Mouse (Mus musculus): ENCODE measurements at regions not wholly inside any gene's neighbourhood (a gene's known extent, or its start where the extent isn't known, plus 50 kb on each side); places are given as distances from the start of the nearest gene placed in this dataset.
"Not testable (repeated sequence)": the region's sequence is repeated elsewhere in the genome, so short reads cannot be mapped to it uniquely, and the experiment has no call there.

DNA sequence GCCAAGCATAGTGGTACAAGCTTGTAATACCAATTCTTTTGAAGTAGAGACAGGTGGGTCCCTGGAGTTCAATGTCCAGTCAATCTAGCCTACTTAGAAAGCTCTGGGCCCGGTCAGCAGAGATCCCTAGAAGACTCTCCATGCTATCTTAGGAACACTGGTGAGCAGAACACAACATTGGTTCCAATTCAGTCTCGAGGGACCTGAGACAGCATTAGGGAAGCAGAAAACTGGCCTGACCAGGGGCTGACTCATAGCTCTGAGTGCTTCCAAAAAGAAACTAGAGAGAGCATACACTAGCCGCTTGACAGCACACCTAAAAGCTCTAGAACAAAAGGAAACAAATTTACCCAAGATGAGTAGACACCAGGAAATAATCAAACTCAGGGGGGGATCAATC, 484.6 kb upstream of the Arid1b start:
- 69% methylated on average over 3 of the region's 3 CpGs for WGBS
- no peak for DNase-seq (ENCODE audit: low read depth, low spot score)

DNA sequence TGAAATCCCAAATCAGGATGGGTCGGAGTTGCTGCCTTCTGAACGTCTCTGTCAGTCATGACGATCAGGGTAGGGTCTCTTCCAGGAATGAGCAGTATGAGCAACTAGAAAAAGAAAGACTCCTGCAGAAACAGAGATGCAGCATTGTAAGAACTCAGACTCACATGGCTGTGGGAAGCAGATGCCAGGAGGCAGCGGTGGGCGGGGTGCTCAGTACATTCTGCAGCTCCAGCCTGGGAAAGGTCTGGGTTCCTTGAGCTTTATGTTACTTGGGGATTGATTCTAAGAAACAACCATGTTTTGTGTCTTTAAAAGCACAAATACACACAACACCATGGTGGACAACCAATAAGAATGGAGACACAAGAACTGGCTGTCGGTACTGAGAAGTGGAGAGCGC, 478.0 kb upstream of the Arid1b start:
- WGBS = 82% methylated on average over 7 of the region's 7 CpGs
- DNase-seq (ENCODE audit: low read depth, low spot score) = no peak

DNA sequence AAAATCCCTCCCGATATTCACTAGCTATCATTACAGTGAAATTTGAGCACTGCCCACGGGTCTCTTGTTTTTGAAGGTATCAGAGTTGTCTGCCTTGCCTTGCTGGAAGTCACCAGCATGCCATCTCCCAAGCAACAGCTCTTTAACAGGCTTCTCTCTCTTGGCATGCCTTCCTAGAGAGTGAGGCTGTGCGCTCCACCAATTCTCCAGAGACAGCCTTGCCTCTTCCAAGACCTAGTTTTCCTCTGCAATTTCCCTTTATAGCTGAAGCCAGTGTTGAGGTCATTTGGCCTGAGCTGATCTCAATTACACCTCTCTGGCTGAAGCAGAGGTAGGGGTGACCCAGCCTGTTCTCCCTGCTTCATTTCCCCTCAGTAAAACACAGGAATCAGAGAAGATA, 477.3 kb upstream of the Arid1b start:
- DNase-seq (ENCODE audit: low read depth, low spot score) = no peak
- WGBS = 72% methylated on average over 3 of the region's 3 CpGs

DNA sequence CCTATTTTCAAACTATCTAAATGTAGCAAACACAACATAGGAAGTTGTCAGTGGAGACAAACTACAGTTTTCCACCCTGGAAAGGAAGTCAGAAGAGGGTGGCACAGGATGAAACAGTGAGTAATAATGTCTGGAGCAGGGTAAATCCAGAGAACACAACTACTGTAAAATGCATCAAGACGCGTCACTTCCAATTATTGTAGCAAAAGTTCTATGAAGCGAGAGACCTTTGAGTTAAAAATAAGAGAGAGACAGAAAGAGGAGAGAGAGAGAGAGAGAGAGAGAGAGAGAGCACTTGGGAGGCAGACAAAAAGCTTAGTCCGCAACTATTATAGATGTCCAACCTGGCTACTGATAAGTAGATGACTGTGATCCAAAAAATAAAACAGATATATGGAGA, 473.1 kb upstream of the Arid1b start:
- DNase-seq (ENCODE audit: low read depth, low spot score) = no peak
- WGBS = 87% methylated on average over 4 of the region's 4 CpGs

DNA sequence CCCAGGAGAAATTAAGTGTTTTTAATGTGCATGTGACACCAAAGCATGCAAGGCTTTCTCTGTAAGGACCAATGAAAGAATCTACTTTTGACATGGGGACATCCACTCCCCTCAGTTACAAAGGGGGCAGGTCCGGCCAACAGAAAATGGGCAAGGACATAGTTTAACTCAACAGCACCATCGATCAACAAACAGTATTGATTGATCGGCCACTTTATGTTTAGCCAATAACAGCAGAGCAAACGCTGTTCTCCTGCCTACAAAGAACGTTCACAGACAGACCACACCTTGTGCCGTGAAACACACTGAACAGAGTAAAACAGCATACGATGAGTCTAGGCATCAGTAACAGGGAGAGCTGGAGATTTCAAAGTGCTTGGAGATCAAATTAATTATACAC, 467.7 kb upstream of the Arid1b start:
- no peak for DNase-seq (ENCODE audit: low read depth, low spot score)
- 74% methylated on average over 7 of the region's 7 CpGs for WGBS

DNA sequence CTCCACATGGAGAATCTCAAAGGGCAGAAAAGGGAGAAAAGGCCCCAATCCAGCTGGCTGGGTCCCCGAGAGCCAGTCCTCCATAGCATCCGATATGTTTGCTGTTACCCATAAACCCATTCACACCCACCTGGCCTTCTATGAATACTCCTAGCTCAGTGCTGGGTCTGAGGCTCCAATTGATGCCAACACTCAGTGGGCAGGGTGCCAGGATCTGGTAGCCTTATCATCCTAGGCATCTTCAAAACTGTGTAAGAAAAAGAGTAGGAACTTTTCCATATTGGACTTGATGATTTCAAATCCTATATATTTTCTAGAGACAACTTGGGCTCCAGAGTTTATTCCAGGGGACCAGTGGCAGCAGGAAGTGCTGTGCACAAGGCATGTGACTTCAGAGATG, 462.0 kb upstream of the Arid1b start:
- no peak for DNase-seq (ENCODE audit: low read depth, low spot score)
- 77% methylated on average over 2 of the region's 2 CpGs for WGBS

DNA sequence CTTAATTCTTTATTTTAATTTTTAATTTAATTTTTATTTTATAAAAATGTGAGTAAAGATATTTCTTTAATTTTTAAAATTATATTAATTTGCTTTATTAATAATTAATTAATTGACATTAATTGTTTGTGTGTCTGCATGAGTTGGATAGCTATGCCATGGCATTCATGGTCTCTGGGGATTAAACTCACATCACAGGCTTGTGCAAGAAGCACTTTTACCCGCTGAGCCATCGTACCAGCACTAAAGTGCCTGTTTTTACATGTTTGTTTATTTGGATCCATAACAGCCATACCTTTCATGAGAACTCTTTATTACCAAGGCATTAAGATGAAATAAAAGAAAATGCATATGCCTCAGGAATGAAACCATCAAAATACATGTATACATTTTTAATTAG, 453.7 kb upstream of the Arid1b start:
- 81% methylated on average over 2 of the region's 2 CpGs for WGBS
- DNase-seq (ENCODE audit: low read depth, low spot score) = no peak

DNA sequence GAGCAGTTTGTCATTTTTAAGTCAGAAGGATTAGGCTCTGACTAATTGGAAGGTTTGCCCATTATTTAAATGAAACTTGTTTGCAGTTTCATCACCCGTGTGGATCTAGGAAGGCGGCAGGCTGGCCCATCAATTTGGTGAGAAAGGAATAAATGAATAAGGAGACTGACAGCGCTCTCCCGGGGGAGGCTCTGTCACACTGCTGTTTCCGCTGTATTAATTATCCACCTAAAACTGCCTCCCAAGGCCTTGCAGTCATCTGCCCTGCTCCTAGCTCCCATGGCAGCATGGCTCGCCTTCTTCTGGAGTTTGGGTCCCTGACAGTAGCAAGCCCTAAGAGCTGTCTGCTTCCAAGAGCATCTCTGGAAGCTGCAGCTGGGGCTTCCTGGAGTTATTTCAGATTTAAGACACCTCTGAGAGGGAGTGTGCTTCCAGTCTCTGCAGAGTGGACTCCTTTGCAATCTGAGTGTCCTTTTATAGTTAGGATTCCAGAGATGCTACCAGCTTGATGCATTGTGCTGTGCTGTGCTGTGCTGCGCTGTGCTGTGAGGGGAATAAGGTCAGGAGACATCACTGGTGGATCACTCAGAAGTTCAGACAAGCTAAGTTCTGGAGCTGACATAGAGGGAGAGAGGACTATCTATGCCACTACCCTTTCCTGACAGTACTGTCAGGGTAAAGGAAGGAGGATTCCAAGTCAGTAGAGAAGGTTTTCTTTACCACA, 452.9 kb upstream of the Arid1b start:
- DNase-seq (ENCODE audit: low read depth, low spot score) = no peak
- WGBS = 66% methylated on average over 7 of the region's 7 CpGs

DNA sequence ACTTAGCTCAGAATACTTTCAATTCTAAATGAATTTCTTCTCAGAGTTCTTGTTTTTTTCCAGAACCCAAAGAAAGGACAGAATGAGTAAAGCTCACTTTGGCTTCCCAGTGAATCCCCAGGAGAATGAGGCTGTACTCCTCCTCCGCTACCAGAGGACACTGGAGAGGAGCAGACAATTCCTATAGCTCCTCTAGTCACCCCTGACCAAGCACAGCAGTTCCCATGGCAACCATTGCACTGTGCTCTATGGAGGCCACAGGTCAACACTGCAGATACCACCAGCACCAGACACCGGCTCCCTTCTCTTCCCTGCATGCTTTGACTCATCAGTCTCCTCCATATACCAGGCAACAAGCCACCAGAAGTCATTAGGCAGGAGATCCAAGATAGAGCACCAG, 447.6 kb upstream of the Arid1b start:
- no peak for DNase-seq (ENCODE audit: low read depth, low spot score)
- 59% methylated on average over 2 of the region's 2 CpGs for WGBS

DNA sequence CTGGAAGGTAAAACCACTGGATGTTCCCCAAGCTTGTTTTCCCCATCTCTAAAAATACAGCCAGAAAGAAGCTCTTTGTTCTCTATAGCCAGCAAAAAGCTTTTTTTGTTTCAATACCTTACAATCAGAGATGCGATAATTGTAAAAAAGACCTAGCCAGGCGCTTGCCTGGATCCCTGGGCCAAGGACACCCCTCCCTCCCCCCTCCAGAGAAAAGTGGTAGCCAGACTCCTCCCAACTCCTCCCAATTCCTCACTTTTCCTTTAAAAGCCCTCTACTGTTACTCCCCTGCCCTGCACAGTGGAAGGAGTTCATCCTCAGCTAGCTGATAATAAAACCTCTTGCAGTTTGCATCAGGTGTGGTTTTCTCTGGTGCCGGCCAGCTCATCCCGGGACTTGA, 441.1 kb upstream of the Arid1b start:
- not testable (repeated sequence) for DNase-seq (ENCODE audit: low read depth, low spot score)
- 88% methylated on average over 4 of the region's 4 CpGs for WGBS

DNA sequence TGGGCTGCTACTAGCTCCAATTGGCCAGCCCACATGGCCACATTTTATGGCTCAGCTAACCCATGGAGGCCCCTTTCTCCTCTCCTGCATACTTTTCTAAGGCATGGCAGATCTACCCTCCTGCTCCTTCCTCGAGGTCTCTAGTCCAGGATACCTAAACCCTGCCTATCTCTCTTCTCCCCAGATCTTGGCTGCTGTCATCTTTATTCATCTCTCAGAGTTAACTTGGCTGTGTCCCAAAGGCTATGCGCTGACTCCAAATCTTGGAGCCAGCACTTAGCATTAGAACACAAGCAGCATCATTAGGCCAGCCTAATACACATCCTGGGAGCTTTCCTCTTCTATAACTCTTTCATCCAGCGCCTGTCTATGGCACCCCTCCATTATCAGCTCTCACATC, 430.5 kb upstream of the Arid1b start:
- DNase-seq (ENCODE audit: low read depth, low spot score) = no peak
- WGBS = 56% methylated on average over 3 of the region's 3 CpGs

DNA sequence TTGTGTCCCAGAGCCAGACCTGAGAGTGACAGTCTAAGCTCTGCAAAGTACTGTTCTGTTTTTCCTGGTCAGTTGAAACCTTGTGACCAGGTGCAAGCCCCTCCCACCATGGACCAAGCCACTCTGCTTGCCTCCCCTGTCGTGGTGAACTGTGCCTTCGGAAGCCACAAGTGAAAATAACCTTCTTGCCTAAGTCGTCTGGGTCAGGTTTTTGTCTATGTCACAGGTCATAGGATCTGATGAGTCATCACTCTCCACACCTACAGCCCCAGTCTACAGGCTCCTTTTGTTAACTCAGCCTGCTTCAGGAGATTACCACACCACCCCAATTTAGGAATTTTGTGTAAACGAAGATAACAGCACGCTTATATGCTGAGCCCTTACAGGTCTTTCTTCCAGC, 417.2 kb upstream of the Arid1b start:
- DNase-seq (ENCODE audit: low read depth, low spot score) = no peak
- WGBS = 27% methylated on average over 5 of the region's 5 CpGs

DNA sequence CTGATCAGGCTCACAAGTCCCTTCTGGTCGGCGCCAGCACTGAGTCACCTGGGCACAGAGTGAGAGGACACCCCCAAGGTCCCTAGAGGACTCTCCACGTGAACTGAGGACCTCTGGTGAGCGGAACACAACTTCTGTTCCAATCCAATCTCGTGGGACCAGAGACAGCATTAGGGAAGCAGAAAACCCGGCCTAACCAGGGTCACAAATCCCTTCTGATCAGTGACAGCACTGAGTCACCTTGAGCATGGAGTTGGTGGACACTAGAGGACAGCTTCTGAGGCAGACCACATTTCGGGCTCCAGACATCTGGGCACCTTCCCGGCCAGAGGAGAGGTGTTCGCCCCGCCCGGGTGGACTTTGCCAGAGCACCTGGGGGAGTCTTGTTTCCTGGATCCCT, 412.3 kb upstream of the Arid1b start:
- DNase-seq (ENCODE audit: low read depth, low spot score) = no peak
- 79% methylated on average over 11 of the region's 11 CpGs for WGBS

DNA sequence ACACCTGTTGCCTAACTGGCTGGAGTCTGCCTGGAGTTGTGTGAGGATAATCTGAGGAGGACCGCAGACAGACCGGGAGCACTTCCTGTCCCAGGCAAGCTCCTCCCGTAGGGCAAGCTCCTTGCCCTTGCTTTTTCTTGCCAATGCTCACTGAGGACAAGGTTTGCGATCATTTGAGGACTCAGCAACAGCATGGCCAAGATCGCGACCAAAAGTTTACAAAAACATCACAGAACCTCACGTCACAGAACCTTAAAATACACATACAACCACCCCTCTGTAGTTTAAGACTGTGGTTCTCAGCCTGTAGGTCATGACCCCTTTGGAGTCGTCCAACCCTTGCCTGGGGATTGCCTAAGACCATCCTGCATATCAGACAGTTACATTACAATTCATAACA, 383.7 kb upstream of the Arid1b start:
- no peak for DNase-seq (ENCODE audit: low read depth, low spot score)
- 66% methylated on average over 8 of the region's 8 CpGs for WGBS

DNA sequence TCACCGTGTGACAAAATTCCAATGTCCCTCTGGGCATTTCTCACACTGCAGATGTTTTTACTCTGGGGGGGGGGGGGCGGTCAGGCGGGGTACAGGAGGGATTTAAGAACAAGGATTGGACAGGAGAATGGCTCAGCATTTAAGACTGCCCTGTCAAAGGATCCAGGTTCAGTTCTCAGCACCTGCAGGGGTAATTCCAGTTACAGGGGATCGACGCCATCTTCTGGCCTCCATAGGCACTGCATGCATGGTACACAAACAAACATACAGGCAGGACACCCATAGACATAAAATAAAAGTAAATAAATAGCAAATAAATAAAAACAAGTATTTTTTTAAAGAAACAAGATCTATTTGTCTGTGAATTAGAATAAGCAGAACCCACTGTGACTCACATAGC, 383.1 kb upstream of the Arid1b start:
- WGBS = 85% methylated on average over 5 of the region's 5 CpGs
- DNase-seq (ENCODE audit: low read depth, low spot score) = no peak

DNA sequence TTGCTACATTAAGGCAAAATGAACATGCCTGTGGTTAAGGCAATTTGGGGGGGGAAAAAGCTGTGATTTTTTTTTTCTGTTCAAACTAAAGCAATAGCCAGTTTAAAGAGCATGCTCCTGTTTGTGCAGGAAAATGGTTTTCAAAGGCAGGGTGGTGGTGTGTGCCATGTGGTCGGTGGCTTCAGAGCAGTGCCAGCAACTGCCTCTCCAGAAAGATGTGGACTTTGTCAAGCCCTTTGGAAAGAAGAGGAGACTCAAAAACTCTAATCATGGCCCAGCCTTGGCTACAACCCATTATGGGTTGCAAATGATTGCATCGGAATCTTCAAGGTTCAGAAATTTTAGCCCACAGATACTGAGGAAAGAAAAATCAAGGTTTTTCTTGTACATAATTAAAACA, 382.4 kb upstream of the Arid1b start:
- 75% methylated on average over 2 of the region's 2 CpGs for WGBS
- DNase-seq (ENCODE audit: low read depth, low spot score) = no peak

DNA sequence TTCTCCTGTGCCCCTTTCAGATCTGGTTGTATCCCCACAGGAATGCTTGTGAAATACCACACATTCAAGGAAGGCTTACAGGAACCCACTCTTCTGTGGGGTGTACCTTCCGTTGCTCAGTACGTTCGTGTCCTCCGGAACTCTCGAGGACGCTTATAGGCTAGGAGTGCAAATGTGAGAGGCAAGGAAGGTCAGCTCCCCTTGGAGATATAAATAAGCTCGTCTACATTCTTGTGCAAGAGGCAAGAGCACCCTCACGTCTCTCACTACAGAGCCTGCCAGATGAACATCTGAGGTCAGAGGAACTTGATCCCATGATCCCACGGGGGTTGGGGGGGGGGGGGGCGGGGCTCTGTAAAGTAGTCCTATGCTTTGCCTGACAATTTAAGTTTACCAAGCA, 382.0 kb upstream of the Arid1b start:
- WGBS = 51% methylated on average over 10 of the region's 10 CpGs
- no peak for DNase-seq (ENCODE audit: low read depth, low spot score)

DNA sequence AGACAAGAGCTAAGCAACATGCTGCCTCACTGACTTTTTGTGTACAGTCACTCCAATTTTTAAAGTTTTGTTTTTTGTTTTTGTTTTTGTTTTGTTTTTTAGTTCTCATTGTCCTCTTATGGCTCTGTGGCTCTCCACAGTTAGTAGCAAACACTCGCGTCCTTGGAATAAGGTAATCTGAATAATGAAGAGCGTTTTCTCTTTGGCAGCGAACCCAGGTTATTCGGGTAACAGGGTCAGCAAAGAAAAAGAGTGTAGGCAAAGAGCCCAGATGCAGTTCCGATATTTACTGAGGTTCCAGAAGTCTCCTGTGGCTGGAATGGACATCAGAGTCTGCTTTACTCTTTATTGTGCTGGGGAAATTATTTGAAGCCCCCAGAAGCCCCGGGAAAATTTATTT, 381.4 kb upstream of the Arid1b start:
- no peak for DNase-seq (ENCODE audit: low read depth, low spot score)
- 77% methylated on average over 7 of the region's 7 CpGs for WGBS

DNA sequence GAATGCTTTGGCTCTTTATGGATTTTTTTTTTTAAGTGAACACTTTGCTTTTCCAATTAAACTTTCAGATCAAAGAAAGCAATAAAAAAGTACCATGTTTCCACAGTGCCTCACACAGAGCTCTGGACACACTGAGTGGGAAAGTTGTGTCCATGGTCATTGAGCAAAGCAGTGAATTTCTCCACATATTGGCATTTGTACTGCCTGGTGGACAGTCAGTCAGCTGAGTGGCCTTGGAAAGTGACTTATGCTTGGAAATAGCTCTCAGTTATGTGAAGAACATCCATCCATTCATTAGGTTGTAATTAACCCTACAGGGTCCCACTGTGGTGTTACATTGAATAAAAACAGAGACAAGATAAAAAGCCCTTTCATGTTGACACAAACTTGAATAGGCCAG, 373.8 kb upstream of the Arid1b start:
- no peak for DNase-seq (ENCODE audit: low read depth, low spot score)

DNA sequence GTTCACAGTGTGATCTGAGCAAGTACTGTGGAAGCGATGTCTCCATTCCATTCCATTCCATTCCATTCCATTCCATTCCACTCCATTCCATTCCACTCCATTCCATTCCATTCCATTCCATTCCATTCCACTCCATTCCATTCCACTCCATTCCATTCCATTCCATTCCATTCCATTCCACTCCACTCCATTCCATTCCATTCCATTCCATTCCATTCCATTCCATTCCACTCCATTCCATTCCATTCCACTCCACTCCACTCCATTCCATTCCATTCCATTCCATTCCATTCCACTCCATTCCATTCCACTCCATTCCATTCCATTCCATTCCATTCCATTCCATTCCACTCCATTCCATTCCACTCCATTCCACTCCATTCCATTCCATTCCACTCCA, 368.0 kb upstream of the Arid1b start:
- WGBS = 86% methylated on average over 1 of the region's 1 CpGs
- DNase-seq (ENCODE audit: low read depth, low spot score) = not testable (repeated sequence)

DNA sequence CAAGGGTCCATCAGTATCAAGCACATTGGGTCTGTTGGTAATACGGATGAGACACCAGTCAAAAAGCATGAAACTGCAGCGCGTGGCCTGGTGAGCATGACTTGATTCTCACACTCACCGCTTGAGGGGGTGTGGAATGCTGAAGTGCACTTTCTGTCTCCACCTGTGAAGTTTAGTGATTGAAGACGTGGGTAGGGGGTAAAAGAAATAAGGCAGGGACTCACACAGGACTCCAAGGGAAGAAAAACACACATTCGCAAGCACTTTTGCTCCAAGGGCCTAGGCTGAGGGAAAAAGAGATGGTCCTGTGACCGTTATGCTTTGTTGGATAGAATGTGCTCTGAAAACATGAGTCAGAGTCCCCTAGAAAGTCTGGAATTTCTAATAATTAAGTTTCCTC, 366.6 kb upstream of the Arid1b start:
- DNase-seq (ENCODE audit: low read depth, low spot score) = no peak
- WGBS = 84% methylated on average over 7 of the region's 7 CpGs

DNA sequence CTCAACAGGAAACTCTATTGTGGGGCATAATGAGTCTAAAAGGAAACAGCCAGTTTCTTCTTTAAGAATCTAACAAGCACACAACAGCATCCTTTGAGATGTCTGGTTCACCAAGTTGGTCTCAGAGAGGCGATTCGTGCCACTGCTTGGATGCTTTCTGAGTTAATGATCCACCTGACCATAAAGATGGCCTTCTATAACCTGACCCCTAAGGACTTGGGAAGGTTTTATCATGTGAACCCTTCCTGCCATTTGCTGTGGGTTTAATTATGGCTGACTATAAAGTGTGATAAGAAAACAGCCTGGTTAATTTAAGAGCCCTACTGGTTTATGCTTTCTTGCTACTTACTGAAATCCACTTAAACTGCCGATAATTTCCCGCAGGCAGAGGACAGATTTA, 363.0 kb upstream of the Arid1b start:
- DNase-seq (ENCODE audit: low read depth, low spot score) = no peak
- 31% methylated on average over 4 of the region's 4 CpGs for WGBS

Measured in large intestine, adult 2 months (tissue).